Mouse (Mus musculus) embryonic fibroblast, embryonic 13.5 days (primary cell): ENCODE data around the gene Tmem102. TPM values are rescaled to one million over a fixed set of nuclear protein-coding genes. Genes with fewer than 3 reads are reported as not detected.

Experiments
- H3K27ac ChIP-seq: 2 replicates; pipeline ENCODE4 v1.5.1; 2012; ENCODE audit warnings: low read length, control low read depth, inconsistent platforms; ENCODE audit not compliant: insufficient read depth
- H3K4me1 ChIP-seq: 2 replicates; pipeline ENCODE4 v1.6.1; 2011; ENCODE audit warnings: low read length; ENCODE audit not compliant: control insufficient read depth, insufficient read depth
- H3K4me3 ChIP-seq: 2 replicates; pipeline ENCODE4 v1.5.1; 2011; ENCODE audit warnings: mild to moderate bottlenecking, control low read depth, low read length; ENCODE audit not compliant: insufficient read depth
- CTCF ChIP-seq: IDR thresholded peaks from 2 replicates; pipeline ENCODE4 v1.5.1; 2011; ENCODE audit warnings: mild to moderate bottlenecking, control low read depth, low read length, moderate library complexity, borderline replicate concordance; ENCODE audit not compliant: insufficient read depth
- POLR2A ChIP-seq: IDR thresholded peaks from 2 replicates; pipeline ENCODE4 v1.6.1; 2011; ENCODE audit warnings: low read depth, mild to moderate bottlenecking, control low read depth, low read length, moderate library complexity
- polyA plus RNA-seq: library from polyadenylated mRNA; stranded (reverse); fragments of >200 nt; gene quantifications from 2 replicates; pipeline ENCODE4 v1.2.4, GENCODE M21; 2011; ENCODE audit warnings: low read depth; ENCODE audit not compliant: missing spikeins, insufficient read length

Tmem102 gene
- polyA plus RNA-seq, 1 experiment: not detected

DNA sequence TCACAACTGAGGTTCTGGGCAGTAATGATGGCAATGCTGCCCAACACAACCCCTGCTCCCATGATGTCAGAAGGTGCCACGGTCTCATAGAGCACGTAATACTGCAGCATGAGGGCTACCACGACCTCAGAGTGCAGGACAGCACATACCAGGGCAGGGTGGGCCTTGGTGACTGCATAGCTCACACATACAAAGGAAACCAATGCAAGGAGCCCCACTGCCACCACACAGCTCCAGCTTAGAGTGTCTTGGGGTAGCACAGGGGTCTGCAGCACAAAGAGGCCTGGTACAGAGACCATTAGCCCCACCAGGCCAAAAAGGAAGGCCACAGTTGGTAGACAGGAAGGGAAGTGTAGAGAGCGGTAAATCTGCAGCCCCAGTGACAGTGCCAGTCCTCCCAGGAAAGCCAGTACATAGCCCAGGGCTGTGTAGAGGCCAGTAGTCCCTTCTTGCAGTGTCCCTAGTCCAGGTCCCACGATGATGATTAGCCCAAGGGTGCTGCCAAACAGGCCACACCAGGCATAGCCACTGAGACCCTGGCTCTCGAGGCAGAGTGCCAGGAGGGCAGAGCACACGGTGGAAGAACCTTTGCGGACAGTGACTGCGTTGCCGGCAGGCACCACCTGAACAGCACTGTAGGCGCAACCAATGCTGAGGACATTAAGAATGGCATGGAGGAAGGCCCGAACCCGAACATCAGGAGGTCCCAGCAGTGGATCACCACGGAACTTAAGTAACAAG is 45.1 kb downstream of the Tmem102 start:
- Histone ChIP-seq H3K4me1 (peaks cover 13% of the 10 kb centered on the region), H3K27ac (0 out of 2 replicates have a peak overlapping the region, but pooled peaks have one; percentile 95), H3K4me3 (no peak overlapping the region)
- TF ChIP-seq CTCF (no peak), POLR2A (no peak)

DNA sequence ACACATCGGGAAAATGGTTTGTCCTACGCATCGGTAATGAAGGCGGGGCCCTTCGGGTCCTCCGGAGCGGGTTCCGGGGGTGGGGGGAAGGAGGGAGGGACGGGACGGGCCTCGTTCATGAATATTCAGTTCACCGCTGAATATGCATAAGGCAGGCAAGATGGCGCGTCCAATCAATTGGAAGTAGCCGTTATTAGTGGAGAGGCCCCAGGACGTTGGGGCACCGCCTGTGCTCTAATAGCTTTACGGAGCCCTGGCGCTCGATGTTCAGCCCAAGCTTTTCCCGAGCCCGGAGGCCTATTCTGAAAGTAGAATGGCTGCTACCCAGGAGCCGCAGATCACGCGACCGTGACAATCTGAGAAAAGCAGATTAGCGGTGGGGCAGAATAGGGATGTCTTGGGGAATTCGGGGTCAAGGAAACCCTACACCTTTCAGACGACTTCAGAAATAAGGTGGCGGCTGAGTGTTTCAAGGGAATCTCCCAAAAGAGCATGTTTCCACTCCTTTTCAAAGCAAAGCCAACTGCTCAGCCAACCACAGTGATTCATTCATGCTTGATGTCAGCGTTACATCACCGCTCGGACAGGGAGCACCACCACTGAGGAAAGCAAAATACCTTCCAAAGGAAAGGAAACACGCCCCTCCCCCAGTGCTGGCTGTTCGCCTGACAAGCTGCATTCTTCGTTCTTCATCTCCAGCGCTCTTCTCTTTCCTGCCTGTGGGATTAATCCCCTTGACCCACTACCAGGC is 46.3 kb downstream of the Tmem102 start:
- Histone ChIP-seq H3K4me3 (peak overlapping the region; percentile 46), H3K4me1 (peaks cover 13% of the 10 kb centered on the region), H3K27ac (peak overlapping the region; percentile 95)
- TF ChIP-seq CTCF (no peak), POLR2A (peak; percentile 47)

DNA sequence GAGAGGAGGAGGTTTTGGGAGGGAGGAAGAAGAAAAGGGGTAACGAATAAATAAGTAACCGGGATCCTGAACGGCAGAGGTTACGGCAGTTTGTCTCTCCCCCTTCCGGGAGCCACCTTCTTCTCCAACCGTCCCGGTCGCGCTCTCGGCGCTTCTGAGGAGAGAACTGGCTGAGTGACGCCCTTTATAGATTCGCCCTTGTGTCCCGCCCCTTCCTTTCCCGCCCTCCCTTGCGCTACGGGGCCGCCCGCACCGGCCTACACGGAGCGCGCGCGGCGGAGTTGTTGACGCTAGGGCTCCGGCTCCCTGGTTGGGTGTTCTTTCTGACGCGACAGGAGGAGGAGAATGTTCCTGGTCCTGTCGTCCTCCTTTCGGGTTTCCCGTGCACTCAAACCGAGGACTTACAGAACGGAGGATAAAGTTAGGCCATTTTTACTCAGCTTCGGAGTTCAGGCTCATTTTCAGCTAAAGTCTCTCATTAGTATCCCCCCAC is 46.9 kb downstream of the Tmem102 start, which contains the start of gene Polr2a:
Polr2a (minus strand) TSS at position 160 of the 493 bp plus-strand sequence.
- Histone ChIP-seq H3K4me3 (peak within 1 kb of the TSS; percentile 98), H3K27ac (peak within 1 kb of the TSS; percentile 95), H3K4me1 (peaks cover 13% of the 10 kb centered on the region)
- TF ChIP-seq CTCF (no peak), POLR2A (peak; percentile 99)

DNA sequence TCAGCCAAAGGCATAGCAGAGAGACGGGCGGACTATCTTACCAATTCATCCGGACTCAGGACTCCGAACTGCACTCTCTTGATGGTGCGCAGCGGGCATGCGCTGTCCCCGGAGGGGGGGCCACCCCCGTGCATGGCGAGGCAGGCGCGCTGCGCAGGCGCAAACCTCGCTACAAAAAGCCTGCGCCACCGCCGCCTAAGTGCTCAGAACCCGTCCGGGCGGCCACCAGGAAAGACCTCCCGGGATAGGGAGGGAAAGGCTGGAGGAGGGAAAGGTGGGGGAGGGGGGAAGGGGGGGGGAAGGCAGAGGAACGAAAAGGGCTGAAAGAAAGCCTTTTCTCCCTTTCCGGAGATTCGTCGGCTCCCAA is 47.4 kb downstream of the Tmem102 start:
- Histone ChIP-seq H3K4me1 (peaks cover 14% of the 10 kb centered on the region), H3K4me3 (peak overlapping the region; percentile 98), H3K27ac (peak overlapping the region; percentile 88)
- TF ChIP-seq POLR2A (no peak; the same call in 1 of the 2 replicates), CTCF (no peak)

DNA sequence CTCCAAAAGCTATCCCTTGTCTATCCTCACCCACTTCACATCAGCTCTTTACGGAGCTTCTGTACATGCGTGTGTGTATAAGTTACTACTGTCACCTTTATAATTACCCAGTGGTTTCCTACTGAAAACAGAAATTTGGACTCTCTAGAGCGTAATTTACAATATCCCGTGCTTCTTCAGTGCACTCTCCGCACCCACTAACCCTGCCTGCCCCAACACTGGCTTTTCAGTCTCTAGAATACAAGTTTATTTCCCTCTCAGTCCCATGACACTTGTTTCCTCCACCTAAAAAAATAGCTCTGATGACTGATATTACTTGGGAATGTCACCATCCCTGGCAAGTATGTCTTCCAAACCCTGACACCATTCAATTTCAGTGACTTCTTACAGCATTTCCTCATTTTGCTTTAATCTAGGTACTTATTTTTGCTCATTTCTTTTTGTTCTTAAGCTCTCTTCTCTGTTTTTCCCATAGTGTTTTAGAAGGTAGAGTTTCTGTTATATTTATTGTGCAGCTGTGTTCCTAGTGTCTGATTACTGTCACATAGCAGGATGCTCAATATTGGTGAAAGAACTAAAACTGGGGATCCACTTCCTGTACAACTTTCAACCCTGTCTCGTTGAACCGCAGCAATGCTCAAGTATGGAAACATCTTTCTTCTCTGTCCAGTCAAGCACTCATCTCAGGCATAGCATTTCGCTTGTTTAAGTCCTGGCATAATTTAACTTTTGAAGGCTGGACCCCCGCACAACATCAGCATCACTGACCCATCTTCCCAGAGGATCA is 47.9 kb downstream of the Tmem102 start:
- no peak for TF ChIP-seq POLR2A
- no peak for TF ChIP-seq CTCF
- Histone ChIP-seq H3K27ac (peak overlapping the region; percentile 64), H3K4me1 (peaks cover 16% of the 10 kb centered on the region), H3K4me3 (peak overlapping the region; percentile 98)

DNA sequence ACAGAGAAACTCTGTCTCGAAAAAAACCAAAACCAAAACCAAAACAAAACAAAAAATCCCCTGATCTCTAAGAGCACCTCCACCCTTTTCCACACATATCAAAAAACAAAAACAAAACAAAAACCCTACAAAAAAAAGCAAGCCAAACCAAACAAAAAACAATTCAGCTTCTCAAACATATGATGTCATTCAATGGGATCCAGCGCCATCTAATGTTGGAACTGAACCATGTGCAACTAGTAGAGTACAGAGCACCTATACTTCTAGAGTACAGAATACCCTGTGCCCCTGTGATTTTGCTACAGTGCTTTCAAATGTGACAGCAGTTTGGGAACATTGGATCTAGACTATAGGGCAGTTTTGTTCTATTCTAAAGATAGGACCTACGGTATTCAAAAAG is 50.7 kb downstream of the Tmem102 start:
- H3K4me1 ChIP-seq: peaks cover 11% of the 10 kb centered on the region
- no peak overlapping the region for H3K4me3 ChIP-seq
- H3K27ac ChIP-seq: no peak overlapping the region
- TF ChIP-seq POLR2A: no peak
- TF ChIP-seq CTCF: no peak

DNA sequence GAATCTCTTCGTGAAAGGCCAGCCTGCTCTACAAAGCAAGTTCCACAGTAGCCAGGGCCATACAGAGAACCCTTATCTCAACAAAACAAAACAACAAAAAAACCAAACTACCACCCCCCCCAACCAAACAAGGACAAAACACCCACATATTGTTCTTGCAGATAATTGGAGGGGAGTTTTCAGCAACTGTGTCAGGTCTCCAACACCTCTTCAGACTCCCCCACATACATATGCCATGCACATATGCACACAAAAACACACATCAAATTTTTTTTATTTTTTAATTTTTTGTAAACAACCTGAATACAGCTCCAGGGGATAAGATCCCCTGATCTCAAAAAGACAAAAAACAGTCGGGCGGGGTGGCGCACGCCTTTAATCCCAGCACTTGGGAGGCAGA is 51.2 kb downstream of the Tmem102 start:
- peaks cover 11% of the 10 kb centered on the region for H3K4me1 ChIP-seq
- TF ChIP-seq CTCF (no peak), POLR2A (no peak)
- no peak overlapping the region for H3K4me3 ChIP-seq
- H3K27ac ChIP-seq: no peak overlapping the region

Other genes with a start within 250 kb of the Tmem102 start
- gene Efnb3, start 245.4 kb downstream of the Tmem102 start, polyA plus RNA-seq: 0.45 and 2.6 TPM in 2 replicates
- 7.9 and 10.2 TPM in 2 replicates for gene Wrap53, start 225.4 kb downstream of the Tmem102 start, polyA plus RNA-seq
- gene Trp53, start 225.3 kb downstream of the Tmem102 start, polyA plus RNA-seq: 159 and 160 TPM in 2 replicates
- 0.58 and 2.7 TPM in 2 replicates for gene Atp1b2, start 199.7 kb downstream of the Tmem102 start, polyA plus RNA-seq
- gene Shbg, start 187.7 kb downstream of the Tmem102 start, polyA plus RNA-seq: not detected in 2 replicates
- gene Sat2, start 183.6 kb downstream of the Tmem102 start, polyA plus RNA-seq: 11.7 and 13.6 TPM in 2 replicates
- 63.5 and 71.7 TPM in 2 replicates for gene Fxr2, start 172.6 kb downstream of the Tmem102 start, polyA plus RNA-seq
- not detected in 2 replicates for gene Sox15, start 150.3 kb downstream of the Tmem102 start, polyA plus RNA-seq
- gene Mpdu1, start 143.0 kb downstream of the Tmem102 start, polyA plus RNA-seq: 45.2 and 47.8 TPM in 2 replicates
- gene Cd68, start 139.5 kb downstream of the Tmem102 start, polyA plus RNA-seq: 4.9 and 8.6 TPM in 2 replicates
- gene Eif4a1, start 133.2 kb downstream of the Tmem102 start, polyA plus RNA-seq: 717 and 781 TPM in 2 replicates
- gene Senp3, start 123.5 kb downstream of the Tmem102 start, polyA plus RNA-seq: 117 and 187 TPM in 2 replicates
- gene Tnfsf13, start 119.8 kb downstream of the Tmem102 start, polyA plus RNA-seq: 0.85 and 1.5 TPM in 2 replicates
- gene Tnfsf12, start 109.8 kb downstream of the Tmem102 start, polyA plus RNA-seq: 20.0 and 25.5 TPM in 2 replicates
- 3.0 and 4.4 TPM in 2 replicates for gene Tnfsfm13, start 109.5 kb downstream of the Tmem102 start, polyA plus RNA-seq
- gene Polr2a, start 47.0 kb downstream of the Tmem102 start, polyA plus RNA-seq: 82.6 and 90.9 TPM in 2 replicates
- not detected in 2 replicates for gene Slc35g3, start 43.7 kb downstream of the Tmem102 start, polyA plus RNA-seq
- 22.6 and 28.5 TPM in 2 replicates for gene Zbtb4, start 39.7 kb downstream of the Tmem102 start, polyA plus RNA-seq
- gene Chrnb1, start 9.7 kb downstream of the Tmem102 start, polyA plus RNA-seq: 4.6 and 7.2 TPM in 2 replicates
- gene Fgf11, start 3.8 kb downstream of the Tmem102 start, polyA plus RNA-seq: 1.1 and 2.5 TPM in 2 replicates
- gene Gm39566, start 9.7 kb upstream of the Tmem102 start, polyA plus RNA-seq: not detected in 2 replicates
- not detected in 2 replicates for gene Spem2, start 12.8 kb upstream of the Tmem102 start, polyA plus RNA-seq
- gene Spem1, start 16.6 kb upstream of the Tmem102 start, polyA plus RNA-seq: not detected in 2 replicates
- gene Nlgn2, start 32.2 kb upstream of the Tmem102 start, polyA plus RNA-seq: 33.8 and 42.0 TPM in 2 replicates
- 72.1 and 94.8 TPM in 2 replicates for gene Tmem256, start 32.9 kb upstream of the Tmem102 start, polyA plus RNA-seq
- 120 and 128 TPM in 2 replicates for gene Plscr3, start 40.8 kb upstream of the Tmem102 start, polyA plus RNA-seq
- not detected in 2 replicates for gene Tnk1, start 53.1 kb upstream of the Tmem102 start, polyA plus RNA-seq
- not detected in 2 replicates for gene Tmem95, start 72.4 kb upstream of the Tmem102 start, polyA plus RNA-seq
- 20.7 and 26.0 TPM in 2 replicates for gene Kctd11, start 75.8 kb upstream of the Tmem102 start, polyA plus RNA-seq
- not detected in 2 replicates for gene Acap1, start 89.9 kb upstream of the Tmem102 start, polyA plus RNA-seq
- 3.5 and 4.9 TPM in 2 replicates for gene 2810408A11Rik, start 95.4 kb upstream of the Tmem102 start, polyA plus RNA-seq
- gene Neurl4, start 95.4 kb upstream of the Tmem102 start, polyA plus RNA-seq: 30.8 and 31.8 TPM in 2 replicates
- gene Gps2, start 108.3 kb upstream of the Tmem102 start, polyA plus RNA-seq: 24.1 and 27.8 TPM in 2 replicates
- 725 and 764 TPM in 2 replicates for gene Eif5a, start 116.3 kb upstream of the Tmem102 start, polyA plus RNA-seq
- gene Ybx2, start 130.2 kb upstream of the Tmem102 start, polyA plus RNA-seq: not detected in 2 replicates
- gene Slc2a4, start 142.6 kb upstream of the Tmem102 start, polyA plus RNA-seq: 2.3 and 2.7 TPM in 2 replicates
- not detected in 2 replicates for gene Cldn7, start 159.2 kb upstream of the Tmem102 start, polyA plus RNA-seq
- gene Ctdnep1, start 175.5 kb upstream of the Tmem102 start, polyA plus RNA-seq: 140 and 171 TPM in 2 replicates
- gene Elp5, start 176.9 kb upstream of the Tmem102 start, polyA plus RNA-seq: 68.8 and 86.1 TPM in 2 replicates
- 639 and 646 TPM in 2 replicates for gene Gabarap, start 185.5 kb upstream of the Tmem102 start, polyA plus RNA-seq
- 78.6 and 89.1 TPM in 2 replicates for gene Phf23, start 190.2 kb upstream of the Tmem102 start, polyA plus RNA-seq
- 27.7 and 32.1 TPM in 2 replicates for gene Dvl2, start 195.0 kb upstream of the Tmem102 start, polyA plus RNA-seq
- gene Acadvl, start 209.8 kb upstream of the Tmem102 start, polyA plus RNA-seq: 47.4 and 57.9 TPM in 2 replicates
- 69.8 and 77.7 TPM in 2 replicates for gene Dlg4, start 211.3 kb upstream of the Tmem102 start, polyA plus RNA-seq
- gene Asgr1, start 248.5 kb upstream of the Tmem102 start, polyA plus RNA-seq: 0.52 and 0.60 TPM in 2 replicates